Mouse (Mus musculus): ENCODE results near the gene Bnc1.

DNA sequence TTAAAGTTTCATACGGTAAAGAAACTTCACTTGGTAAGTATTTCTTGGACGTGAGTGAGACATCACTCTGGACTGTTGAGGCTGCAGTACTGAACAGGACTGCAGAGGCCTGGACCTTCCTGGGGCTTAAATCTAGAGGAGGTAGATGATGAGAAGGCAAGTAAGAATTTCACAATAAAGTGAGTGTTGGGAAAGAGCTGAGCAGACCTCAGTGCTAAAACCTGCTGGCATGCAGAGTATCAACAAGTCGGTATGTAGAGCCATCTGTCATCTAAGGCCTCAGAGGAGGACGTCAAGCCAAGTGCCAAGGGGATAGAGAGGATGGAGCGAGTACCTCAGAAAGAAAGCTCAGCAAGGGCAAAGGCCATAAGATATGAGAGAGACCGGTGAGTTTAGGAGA lies 8.4 kb downstream of the Bnc1 start:
- TF ChIP-seq POLR2A (IDR thresholded peaks at IDR 0.05; ENCODE audit: borderline replicate concordance, control insufficient read depth, low read depth, low read length) (no peak), CTCF (IDR thresholded peaks at IDR 0.05; ENCODE audit: control insufficient read depth, insufficient read depth, low read length) (no peak)

Data from bone marrow, adult 2 months (tissue).